Mouse (Mus musculus) kidney, adult 8-10 months (tissue): ENCODE results near the gene Acvr1.

ENCODE experiments used
- DNase-seq, 2 experiments: peaks; one replicate each; pipeline ENCODE4 v3.0.0; 2022

Acvr1 gene

GRCm38 (mm10) chr2:58557045-58557845, 9.7 kb downstream of the Acvr1 start:
- no peak for DNase-seq

- no peak for DNase-seq
These were observed 14.7 kb downstream of the Acvr1 start for GRCm38 (mm10) chr2:58552296-58552695.

GRCm38 (mm10) chr2:58551866-58552265, 15.1 kb downstream of the Acvr1 start:
- DNase-seq: no peak

GRCm38 (mm10) chr2:58550488-58550887, 16.5 kb downstream of the Acvr1 start:
- no peak for DNase-seq

- no peak for DNase-seq
These were observed 17.0 kb downstream of the Acvr1 start for GRCm38 (mm10) chr2:58549960-58550359.

GRCm38 (mm10) chr2:58548943-58549342, 18.0 kb downstream of the Acvr1 start:
- no peak for DNase-seq

GRCm38 (mm10) chr2:58546264-58546663, 20.7 kb downstream of the Acvr1 start:
- DNase-seq: no peak

- DNase-seq: no peak
These were observed 22.6 kb downstream of the Acvr1 start for GRCm38 (mm10) chr2:58544368-58544767.

GRCm38 (mm10) chr2:58543252-58543651, 23.7 kb downstream of the Acvr1 start:
- no peak for DNase-seq

GRCm38 (mm10) chr2:58538196-58538595, 28.8 kb downstream of the Acvr1 start:
- no peak for DNase-seq

- no peak for DNase-seq
These were observed 30.2 kb downstream of the Acvr1 start for GRCm38 (mm10) chr2:58536796-58537195.

GRCm38 (mm10) chr2:58535233-58535632, 31.7 kb downstream of the Acvr1 start:
- peak; percentile 82 to 89 for DNase-seq

GRCm38 (mm10) chr2:58534379-58534778, 32.6 kb downstream of the Acvr1 start:
- no peak for DNase-seq

GRCm38 (mm10) chr2:58533521-58534001, 33.4 kb downstream of the Acvr1 start:
- DNase-seq: no peak

- DNase-seq: peak; percentile 68 to 71
These were observed 34.6 kb downstream of the Acvr1 start for GRCm38 (mm10) chr2:58532260-58532850.

- no peak for DNase-seq
These were observed 36.4 kb downstream of the Acvr1 start for GRCm38 (mm10) chr2:58530521-58530920.

GRCm38 (mm10) chr2:58529860-58530440, 37.0 kb downstream of the Acvr1 start:
- peak; percentile 37 to 51 for DNase-seq

- DNase-seq: no peak
These were observed 37.6 kb downstream of the Acvr1 start for GRCm38 (mm10) chr2:58529384-58529783.

GRCm38 (mm10) chr2:58527786-58528185, 39.2 kb downstream of the Acvr1 start:
- DNase-seq: no peak

GRCm38 (mm10) chr2:58524356-58524755, 42.6 kb downstream of the Acvr1 start:
- DNase-seq: peak in 1 of 2 experiments; percentile 48

- DNase-seq: peak in 1 of 2 experiments; percentile 33
These were observed 43.1 kb downstream of the Acvr1 start for GRCm38 (mm10) chr2:58523894-58524293.

- DNase-seq: no peak
These were observed 43.9 kb downstream of the Acvr1 start for GRCm38 (mm10) chr2:58523097-58523496.

GRCm38 (mm10) chr2:58521621-58522020, 45.3 kb downstream of the Acvr1 start:
- DNase-seq: no peak

GRCm38 (mm10) chr2:58520727-58521126, 46.2 kb downstream of the Acvr1 start:
- no peak for DNase-seq
